Mouse (Mus musculus) kidney, postnatal 25 days (tissue): ENCODE measurements around the gene Rsbn1.
A peak's percentile ranks its signal among the peaks of the same experiment; 100 is the strongest.

ENCODE experiments used
- DNase-seq, 2 experiments: peaks; one replicate each; pipeline ENCODE4 v3.0.0; 2021; ENCODE audit warnings: mixed read lengths in 2 of 2

Rsbn1 gene

DNA sequence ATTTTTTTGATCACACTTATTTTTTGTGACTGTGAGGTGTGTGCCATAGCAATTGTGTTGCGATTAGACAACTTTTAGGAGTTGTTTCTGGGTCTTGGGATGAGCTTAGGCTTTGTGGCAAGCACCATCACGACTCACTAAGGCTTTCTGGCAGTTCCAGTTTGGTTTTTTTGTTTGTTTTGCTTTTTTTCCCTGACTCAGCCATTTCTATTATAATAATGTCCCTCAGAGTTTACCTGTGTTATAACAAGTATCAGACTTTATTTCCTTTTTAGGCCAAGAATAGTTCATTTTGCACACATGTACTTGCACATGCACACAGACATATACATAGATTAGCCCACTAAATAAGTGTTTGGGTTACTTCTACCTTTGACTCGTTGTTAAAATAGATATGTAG is 46.7 kb downstream of the Rsbn1 start:
- DNase-seq: no peak

DNA sequence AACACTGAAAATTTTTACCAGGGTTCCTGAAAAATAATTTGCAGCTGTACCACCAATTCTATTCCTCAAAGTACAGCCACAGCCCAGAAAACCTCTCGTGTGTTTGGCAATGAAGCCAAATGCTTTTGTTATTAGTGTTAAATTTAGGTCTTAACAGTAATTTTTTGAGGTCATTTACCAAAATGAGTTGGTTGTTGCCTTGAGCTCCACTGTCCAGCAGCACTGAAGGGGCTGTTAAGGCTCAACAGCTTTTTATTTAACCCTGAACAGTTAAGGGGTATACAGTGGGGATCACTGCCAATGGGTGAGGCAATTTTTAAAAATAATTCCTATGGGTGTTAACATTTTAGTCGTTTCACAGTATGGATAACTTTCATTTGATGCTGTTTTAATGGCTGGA is 53.3 kb downstream of the Rsbn1 start:
- DNase-seq: no peak

GRCm38 (mm10) chr3:103967861-103968691 is 54.2 kb downstream of the Rsbn1 start, which contains the start of gene Phtf1:
TSS of gene Phtf1 (plus strand) at chr3:103968110.
- peak; percentile 83 to 93 for DNase-seq

- DNase-seq: no peak
Observed at GRCm38 (mm10) chr3:103968701-103969100, 54.8 kb downstream of the Rsbn1 start.

- no peak for DNase-seq
Observed at GRCm38 (mm10) chr3:103971157-103971556, 57.2 kb downstream of the Rsbn1 start.

DNA sequence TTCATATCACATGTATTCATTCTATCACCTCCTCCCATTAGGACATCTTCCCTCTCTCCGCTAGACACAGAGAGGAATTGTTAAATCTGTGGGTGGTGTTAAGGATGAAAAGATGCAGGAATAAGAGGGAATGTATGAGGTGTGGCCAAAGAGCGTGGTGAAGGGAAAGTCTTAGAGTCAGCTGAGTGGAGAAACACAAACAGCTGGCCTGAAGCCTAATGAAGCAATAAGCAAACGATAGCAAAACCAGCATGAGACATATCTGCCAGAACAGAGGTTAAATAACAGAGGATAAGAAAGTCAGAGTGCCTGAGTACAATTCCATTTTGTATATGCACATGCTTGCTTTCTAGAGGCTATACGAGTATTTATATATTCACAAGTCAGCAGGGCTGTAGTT is 70.6 kb downstream of the Rsbn1 start:
- no peak for DNase-seq

DNA sequence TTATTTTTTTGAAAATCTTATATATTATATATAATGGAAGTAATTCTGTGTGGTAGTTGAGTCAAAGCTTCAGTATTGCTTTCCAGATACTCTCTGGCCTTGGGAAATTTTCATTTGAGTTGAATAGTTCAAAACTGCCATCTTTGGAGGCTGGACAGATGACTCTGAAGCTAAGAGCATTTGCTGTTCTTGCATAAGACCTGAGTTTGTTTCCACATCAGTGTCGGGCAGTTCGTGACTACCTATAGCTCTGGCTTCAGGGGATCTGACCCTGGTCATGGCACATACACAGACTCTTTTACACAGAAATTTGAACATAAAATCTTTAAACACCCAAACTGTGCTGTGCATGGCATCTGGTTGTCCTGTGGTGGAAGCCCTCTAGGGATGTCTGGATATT is 71.3 kb downstream of the Rsbn1 start:
- no peak for DNase-seq

- no peak for DNase-seq
Observed at GRCm38 (mm10) chr3:103987831-103988432, 74.0 kb downstream of the Rsbn1 start.

DNA sequence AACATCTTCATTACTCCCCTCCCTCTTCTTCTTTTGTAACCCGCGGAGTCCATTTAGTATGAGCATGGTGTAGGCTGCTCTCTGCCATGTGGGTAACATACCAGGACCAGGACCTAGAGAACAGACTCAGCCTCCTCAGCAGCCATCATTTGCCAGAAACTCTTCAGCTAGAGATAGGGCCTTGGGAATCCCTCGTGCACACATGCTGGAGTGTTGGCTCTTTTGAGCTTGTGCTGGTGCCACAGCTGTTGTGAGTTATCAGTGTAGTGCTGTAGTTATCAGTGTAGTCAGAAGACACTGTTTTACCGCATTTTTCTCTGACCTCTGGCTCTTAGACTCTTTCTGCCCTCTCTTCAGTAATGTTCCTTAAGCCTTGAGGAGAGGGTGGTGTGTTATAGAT is 75.4 kb downstream of the Rsbn1 start:
- no peak for DNase-seq

DNA sequence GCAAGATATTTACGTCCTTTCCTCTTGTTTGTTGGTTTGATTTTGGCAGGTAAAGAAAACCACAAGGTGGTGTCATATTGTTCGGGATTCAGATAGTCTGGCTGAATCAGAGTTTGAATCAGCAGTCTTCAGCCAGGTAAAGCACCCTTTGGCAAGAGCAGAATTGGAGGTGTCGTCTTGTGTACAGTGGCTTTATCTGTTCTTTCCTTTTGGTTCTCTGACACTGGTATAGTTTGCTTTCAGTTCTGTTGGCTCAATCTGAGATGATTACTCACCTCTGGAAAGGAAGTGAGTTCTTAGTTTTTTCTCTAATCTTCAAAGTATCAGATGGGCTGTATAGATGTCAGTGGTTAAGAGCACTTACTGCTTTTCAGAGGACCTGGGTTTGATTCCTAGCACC is 77.4 kb downstream of the Rsbn1 start:
- no peak for DNase-seq

DNA sequence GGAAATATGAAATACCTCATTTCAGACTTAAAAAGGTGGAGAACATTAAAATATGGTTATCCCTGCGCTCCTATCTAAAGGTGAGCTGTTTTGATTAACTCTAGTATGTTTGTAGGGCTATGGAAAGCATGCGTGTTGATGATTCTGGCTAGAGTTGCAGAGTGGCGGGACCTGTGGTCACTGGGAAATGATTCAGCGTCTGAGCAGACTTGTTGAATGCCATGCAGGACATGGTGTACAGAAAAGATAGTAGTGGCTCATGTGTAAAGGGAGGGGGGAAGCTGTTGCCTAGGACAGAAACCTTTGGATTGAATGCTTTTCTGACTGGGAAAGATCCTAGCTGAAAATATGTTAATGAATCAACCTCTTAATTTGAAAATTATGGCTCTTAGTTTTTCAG is 84.8 kb downstream of the Rsbn1 start:
- no peak for DNase-seq

- no peak for DNase-seq
Observed at GRCm38 (mm10) chr3:104006896-104007466, 93.1 kb downstream of the Rsbn1 start.

GRCm38 (mm10) chr3:104007479-104007878 is 93.6 kb downstream of the Rsbn1 start:
- peak; percentile 55 to 65 for DNase-seq

GRCm38 (mm10) chr3:104009924-104010662 is 96.2 kb downstream of the Rsbn1 start:
- DNase-seq: no peak

- no peak for DNase-seq
Observed at GRCm38 (mm10) chr3:104011972-104012371, 98.1 kb downstream of the Rsbn1 start.
